Mouse (Mus musculus) hindbrain, embryonic 15.5 days (tissue): Measurements from ENCODE around the gene Ctns. TPM values are rescaled to one million over a fixed set of nuclear protein-coding genes. Genes with fewer than 3 reads are reported as not detected.
A peak's percentile ranks its signal among the peaks of the same experiment; 100 is the strongest.

Experiments used
- ATAC-seq: fragments of 200-750 bp; cut with Nextera tagmentation; 2 replicates; pipeline ENCODE4 v1.8.0; 2017; ENCODE audit warnings: low read depth, moderate number of reproducible peaks, moderate TSS enrichment; ENCODE audit not compliant: low FRiP score
- H3K27ac ChIP-seq: fragments of 300-500 bp; sonication (generic); replicated peaks from 2 replicates; pipeline ENCODE4 v1.5.1; 2015; ENCODE audit warnings: mild to moderate bottlenecking, inconsistent platforms
- H3K27me3 ChIP-seq: fragments of 300-500 bp; sonication (generic); 2 replicates; pipeline ENCODE4 v1.6.1; 2015; ENCODE audit warnings: control low read depth, inconsistent platforms
- H3K36me3 ChIP-seq: fragments of 300-500 bp; sonication (generic); 2 replicates; pipeline ENCODE4 v1.6.1; 2015; ENCODE audit warnings: control low read depth, inconsistent platforms
- H3K4me1 ChIP-seq: fragments of 300-500 bp; sonication (generic); replicated peaks from 2 replicates; pipeline ENCODE4 v1.6.1; 2015; ENCODE audit warnings: control low read depth, inconsistent platforms
- H3K4me2 ChIP-seq: fragments of 300-500 bp; sonication (generic); 2 replicates; pipeline ENCODE4 v1.6.1; 2015; ENCODE audit warnings: moderate library complexity, mild to moderate bottlenecking, inconsistent platforms
- H3K4me3 ChIP-seq: fragments of 300-500 bp; sonication (generic); 2 replicates; pipeline ENCODE4 v1.5.1; 2015; ENCODE audit warnings: mild to moderate bottlenecking, inconsistent platforms
- H3K9ac ChIP-seq: fragments of 300-500 bp; sonication (generic); 2 replicates; pipeline ENCODE4 v1.6.1; 2015; ENCODE audit warnings: inconsistent platforms
- H3K9me3 ChIP-seq: fragments of 300-500 bp; sonication (generic); 2 replicates; pipeline ENCODE4 v1.6.1; 2016; ENCODE audit warnings: control low read depth, inconsistent platforms
- WGBS: fragments of 180-500 bp; shearing (Covaris S2); methylation state at CpG from one replicate; pipeline ENCODE4 v1.1.7; 2015; 5-methylcytosine and 5-hydroxymethylcytosine counted together
- polyA plus RNA-seq: library from polyadenylated mRNA; unstranded; fragments of >200 nt; fragmentation: Nextera tagmentation; extraction: Ambion mirVana; gene quantifications from 2 replicates; pipeline ENCODE4 v1.2.1, GENCODE M21; 2015

The Ctns gene
- polyA plus RNA-seq, 1 experiment from 2014 or later = 18.4 TPM

GRCm38 (mm10) chr11:73187231-73187630, 11.6 kb downstream of the Ctns start:
- H3K4me2 ChIP-seq = no peak overlapping the region
- no peaks in the 10 kb centered on the region for H3K27me3 ChIP-seq
- no peak overlapping the region for H3K9ac ChIP-seq
- H3K9me3 ChIP-seq = no peaks in the 10 kb centered on the region
- H3K27ac ChIP-seq = no peak overlapping the region
- ATAC-seq = no peak
- H3K4me3 ChIP-seq = no peak overlapping the region
- WGBS = 90% methylated on average over 6 of the region's 6 CpGs
- H3K4me1 ChIP-seq = no peaks in the 10 kb centered on the region
- peaks cover 47% of the 10 kb centered on the region for H3K36me3 ChIP-seq

- no peaks in the 10 kb centered on the region for H3K4me1 ChIP-seq
- H3K36me3 ChIP-seq = peaks cover 41% of the 10 kb centered on the region
- H3K9me3 ChIP-seq = no peaks in the 10 kb centered on the region
- no peak overlapping the region for H3K4me3 ChIP-seq
- H3K27ac ChIP-seq = no peak overlapping the region
- no peaks in the 10 kb centered on the region for H3K27me3 ChIP-seq
- ATAC-seq = no peak
- H3K4me2 ChIP-seq = no peak overlapping the region
- 92% methylated on average over 10 of the region's 10 CpGs for WGBS
- H3K9ac ChIP-seq = no peak overlapping the region
Observed at GRCm38 (mm10) chr11:73185872-73186615, 12.8 kb downstream of the Ctns start.

- ATAC-seq = no peak
- H3K27ac ChIP-seq = peak overlapping the region; percentile 85
- WGBS = 3% methylated on average over 2 of the region's 2 CpGs
- H3K27me3 ChIP-seq = no peaks in the 10 kb centered on the region
- peak overlapping the region; percentile 76 for H3K9ac ChIP-seq
- peaks cover 37% of the 10 kb centered on the region for H3K4me1 ChIP-seq
- peak overlapping the region; percentile 65 for H3K4me3 ChIP-seq
- H3K4me2 ChIP-seq = peak overlapping the region; percentile 78
- H3K36me3 ChIP-seq = peaks cover 18% of the 10 kb centered on the region
- H3K9me3 ChIP-seq = no peaks in the 10 kb centered on the region
Observed at GRCm38 (mm10) chr11:73177895-73178294, 20.9 kb downstream of the Ctns start.

GRCm38 (mm10) chr11:73177509-73177875, 21.4 kb downstream of the Ctns start:
- no peaks in the 10 kb centered on the region for H3K27me3 ChIP-seq
- peak overlapping the region; percentile 65 for H3K4me3 ChIP-seq
- 0% methylated on average over 28 of the region's 28 CpGs for WGBS
- no peak; the same call in 1 of the 2 replicates for ATAC-seq
- peak overlapping the region; percentile 76 for H3K9ac ChIP-seq
- peaks cover 38% of the 10 kb centered on the region for H3K4me1 ChIP-seq
- H3K27ac ChIP-seq = peak overlapping the region; percentile 85
- peaks cover 16% of the 10 kb centered on the region for H3K36me3 ChIP-seq
- peak overlapping the region; percentile 78 for H3K4me2 ChIP-seq
- no peaks in the 10 kb centered on the region for H3K9me3 ChIP-seq

- peak; percentile 98 for ATAC-seq
- H3K9ac ChIP-seq = peak within 1 kb of the TSS; percentile 76
- 0 out of 2 replicates have a peak, but pooled peaks cover 11% of the 10 kb centered on the region for H3K36me3 ChIP-seq
- H3K4me1 ChIP-seq = peaks cover 41% of the 10 kb centered on the region
- peak within 1 kb of the TSS; percentile 85 for H3K27ac ChIP-seq
- H3K4me2 ChIP-seq = peak within 1 kb of the TSS; percentile 78
- no peaks in the 10 kb centered on the region for H3K9me3 ChIP-seq
- under 1% methylated on average over 78 of the region's 81 CpGs for WGBS
- no peaks in the 10 kb centered on the region for H3K27me3 ChIP-seq
- H3K4me3 ChIP-seq = peak within 1 kb of the TSS; percentile 65
Observed at GRCm38 (mm10) chr11:73176608-73177508, 22.0 kb downstream of the Ctns start, which contains the start of the genes Emc6 and Tax1bp3. TSS of gene Emc6 (minus strand) at chr11:73177037. TSS of gene Tax1bp3 (plus strand) at chr11:73177083.

- H3K4me1 ChIP-seq = peaks cover 41% of the 10 kb centered on the region
- ATAC-seq = no peak
- 1% methylated on average over 15 of the region's 15 CpGs for WGBS
- 0 out of 2 replicates have a peak, but pooled peaks cover 11% of the 10 kb centered on the region for H3K36me3 ChIP-seq
- no peaks in the 10 kb centered on the region for H3K9me3 ChIP-seq
- H3K9ac ChIP-seq = peak overlapping the region; percentile 69
- H3K4me3 ChIP-seq = peak overlapping the region; percentile 65
- H3K4me2 ChIP-seq = peak overlapping the region; percentile 61
- no peaks in the 10 kb centered on the region for H3K27me3 ChIP-seq
- peak overlapping the region; percentile 85 for H3K27ac ChIP-seq
Observed at GRCm38 (mm10) chr11:73176186-73176585, 22.7 kb downstream of the Ctns start.

- H3K4me3 ChIP-seq = peak overlapping the region; percentile 65
- 41% methylated on average over 8 of the region's 8 CpGs for WGBS
- no peak for ATAC-seq
Observed at GRCm38 (mm10) chr11:73175612-73176011, 23.2 kb downstream of the Ctns start.

GRCm38 (mm10) chr11:73172186-73172585, 26.7 kb downstream of the Ctns start:
- H3K9ac ChIP-seq = no peak overlapping the region
- no peak overlapping the region for H3K4me2 ChIP-seq
- ATAC-seq = no peak
- 65% methylated on average over 5 of the region's 5 CpGs for WGBS
- H3K4me3 ChIP-seq = no peak overlapping the region
- no peaks in the 10 kb centered on the region for H3K9me3 ChIP-seq
- H3K27ac ChIP-seq = no peak overlapping the region
- H3K36me3 ChIP-seq = 0 out of 2 replicates have a peak, but pooled peaks cover 5% of the 10 kb centered on the region
- peaks cover 21% of the 10 kb centered on the region for H3K4me1 ChIP-seq
- H3K27me3 ChIP-seq = no peaks in the 10 kb centered on the region

More at GRCm38 (mm10) chr11:73175612-73176011, 23.2 kb downstream of the Ctns start:
- Histone ChIP-seq H3K36me3 (0 out of 2 replicates have a peak, but pooled peaks cover 8% of the 10 kb centered on the region), H3K9me3 (no peaks in the 10 kb centered on the region), H3K27me3 (no peaks in the 10 kb centered on the region), H3K4me1 (peaks cover 41% of the 10 kb centered on the region), H3K4me2 (peak overlapping the region; percentile 61), H3K27ac (no peak overlapping the region), H3K9ac (peak overlapping the region; percentile 69; the same call in 1 of the 2 replicates)

GRCm38 (mm10) chr11:73169231-73169630, 29.6 kb downstream of the Ctns start:
- Histone ChIP-seq H3K27ac (no peak overlapping the region), H3K4me3 (no peak overlapping the region), H3K4me1 (peaks cover 5% of the 10 kb centered on the region; the same call in 1 of the 2 replicates), H3K9ac (no peak overlapping the region), H3K9me3 (no peaks in the 10 kb centered on the region), H3K36me3 (0 out of 2 replicates have a peak, but pooled peaks cover under 1% of the 10 kb centered on the region), H3K27me3 (no peaks in the 10 kb centered on the region), H3K4me2 (no peak overlapping the region)
- no peak; the same call in 1 of the 2 replicates for ATAC-seq
- WGBS = 45% methylated on average over 4 of the region's 4 CpGs

- H3K36me3 ChIP-seq = no peaks in the 10 kb centered on the region
- H3K4me3 ChIP-seq = no peak overlapping the region
- H3K27me3 ChIP-seq = no peaks in the 10 kb centered on the region
- no peak overlapping the region for H3K4me2 ChIP-seq
- WGBS = 81% methylated on average over 6 of the region's 6 CpGs
- H3K4me1 ChIP-seq = peaks cover 5% of the 10 kb centered on the region; the same call in 1 of the 2 replicates
- ATAC-seq = no peak
- H3K27ac ChIP-seq = no peak overlapping the region
- no peaks in the 10 kb centered on the region for H3K9me3 ChIP-seq
- no peak overlapping the region for H3K9ac ChIP-seq
Observed at GRCm38 (mm10) chr11:73168576-73168975, 30.3 kb downstream of the Ctns start.

- Histone ChIP-seq H3K9me3 (no peaks in the 10 kb centered on the region), H3K27me3 (no peaks in the 10 kb centered on the region), H3K36me3 (no peaks in the 10 kb centered on the region), H3K9ac (no peak overlapping the region), H3K4me3 (no peak overlapping the region), H3K4me1 (peaks cover 5% of the 10 kb centered on the region; the same call in 1 of the 2 replicates), H3K4me2 (no peak overlapping the region), H3K27ac (no peak overlapping the region)
- 85% methylated on average over 8 of the region's 8 CpGs for WGBS
- ATAC-seq = no peak
Observed at GRCm38 (mm10) chr11:73168071-73168470, 30.8 kb downstream of the Ctns start.
